Mouse (Mus musculus) liver, postnatal 0 days (tissue): Measurements from ENCODE around the gene Prss54. TPM values are rescaled to one million over a fixed set of nuclear protein-coding genes. Genes with fewer than 3 reads are reported as not detected.
A peak's percentile ranks its signal among the peaks of the same experiment; 100 is the strongest.

Experiments
- ATAC-seq: fragments of 200-750 bp; cut with Nextera tagmentation; 2 replicates; pipeline ENCODE4 v1.8.0; 2017; ENCODE audit warnings: mild to moderate bottlenecking, moderate library complexity
- DNase-seq: peaks from one replicate; pipeline ENCODE4 v3.0.0-alpha.2; 2016
- H3K27ac ChIP-seq: fragments of 300-500 bp; sonication (generic); 2 replicates; pipeline ENCODE4 v1.5.1; 2014; ENCODE audit warnings: antibody characterized with exemption, moderate library complexity, mild to moderate bottlenecking, low read depth
- H3K27me3 ChIP-seq: fragments of 300-500 bp; sonication (generic); 2 replicates; pipeline ENCODE4 v1.6.1; 2014; ENCODE audit warnings: low read length, control low read depth, mixed read lengths; ENCODE audit not compliant: insufficient read depth
- H3K36me3 ChIP-seq: fragments of 300-500 bp; sonication (generic); replicated peaks from 2 replicates; pipeline ENCODE4 v1.6.1; 2014; ENCODE audit warnings: mild to moderate bottlenecking, control low read depth, low read length, moderate library complexity, mixed read lengths; ENCODE audit not compliant: insufficient read depth
- H3K4me1 ChIP-seq: fragments of 300-500 bp; sonication (generic); 2 replicates; pipeline ENCODE4 v1.6.1; 2014; ENCODE audit warnings: antibody characterized with exemption, mild to moderate bottlenecking, control low read depth; ENCODE audit not compliant: insufficient read depth
- H3K4me2 ChIP-seq: fragments of 300-500 bp; sonication (generic); 2 replicates; pipeline ENCODE4 v1.6.1; 2014; ENCODE audit warnings: low read depth, mild to moderate bottlenecking, low read length, moderate library complexity, mixed read lengths
- H3K4me3 ChIP-seq: fragments of 300-500 bp; sonication (generic); 2 replicates; pipeline ENCODE4 v1.5.1; 2014; ENCODE audit warnings: low read depth, low read length
- H3K9ac ChIP-seq: fragments of 300-500 bp; sonication (generic); replicated peaks from 2 replicates; pipeline ENCODE4 v1.6.1; 2014; ENCODE audit warnings: mild to moderate bottlenecking, moderate library complexity
- H3K9me3 ChIP-seq: fragments of 300-500 bp; sonication (generic); 2 replicates; pipeline ENCODE4 v1.6.1; 2016; ENCODE audit warnings: mild to moderate bottlenecking, control low read depth, low read length, mixed read lengths
- CTCF ChIP-seq: sonication (generic); IDR thresholded peaks from 2 replicates; pipeline ENCODE4 v1.5.1; 2016; ENCODE audit warnings: antibody characterized with exemption, low read depth
- EP300 ChIP-seq: IDR thresholded peaks from 2 replicates; pipeline ENCODE4 v1.6.1; 2016; ENCODE audit warnings: antibody characterized with exemption, low read depth, mild to moderate bottlenecking
- WGBS: fragments of 180-500 bp; shearing (Covaris S2); extraction: QIAGEN DNeasy Blood & Tissue Kit; methylation state at CpG from one replicate; pipeline ENCODE4 v1.1.7; 2014; ENCODE audit not compliant: insufficient replicate concordance; 5-methylcytosine and 5-hydroxymethylcytosine counted together
- polyA plus RNA-seq: library from polyadenylated mRNA; unstranded; fragments of >200 nt; fragmentation: Nextera tagmentation; extraction: Ambion mirVana; gene quantifications from 2 replicates; pipeline ENCODE4 v1.2.1, GENCODE M21; 2015

The Prss54 gene
- not detected in 2 replicates for polyA plus RNA-seq

GRCm38 (mm10) chr8:95576240-95576639 is at the start of gene Prss54:
Gene Prss54 (minus strand): TSS chr8:95576340.
- 70% methylated on average over 10 of the region's 10 CpGs for WGBS
- DNase-seq: no peak

GRCm38 (mm10) chr8:95624833-95625232 is 48.7 kb upstream of the Prss54 start:
- Histone ChIP-seq H3K27ac (no peak overlapping the region), H3K27me3 (no peaks in the 10 kb centered on the region), H3K4me1 (no peaks in the 10 kb centered on the region), H3K4me2 (no peak overlapping the region), H3K9ac (no peak overlapping the region), H3K36me3 (no peaks in the 10 kb centered on the region), H3K9me3 (no peaks in the 10 kb centered on the region), H3K4me3 (no peak overlapping the region)
- WGBS: 80% methylated on average over 2 of the region's 2 CpGs
- no peak for TF ChIP-seq CTCF
- TF ChIP-seq EP300: no peak
- no peak for ATAC-seq
- no peak for DNase-seq

More at GRCm38 (mm10) chr8:95576240-95576639, at the start of gene Prss54:
- no peak for ATAC-seq
- Histone ChIP-seq H3K27ac (no peak within 1 kb of the TSS), H3K9ac (no peak within 1 kb of the TSS), H3K27me3 (no peaks in the 10 kb centered on the region), H3K9me3 (no peaks in the 10 kb centered on the region), H3K36me3 (no peaks in the 10 kb centered on the region), H3K4me1 (no peaks in the 10 kb centered on the region), H3K4me3 (no peak within 1 kb of the TSS), H3K4me2 (no peak within 1 kb of the TSS)
- TF ChIP-seq CTCF (no peak), EP300 (no peak)

- H3K36me3 ChIP-seq: no peaks in the 10 kb centered on the region
- TF ChIP-seq EP300: no peak
- TF ChIP-seq CTCF: no peak
- no peak overlapping the region for H3K27ac ChIP-seq
- H3K9ac ChIP-seq: no peak overlapping the region
- H3K4me1 ChIP-seq: no peaks in the 10 kb centered on the region
- DNase-seq (no peak), ATAC-seq (no peak)
- WGBS: 78% methylated on average over 2 of the region's 2 CpGs
- H3K27me3 ChIP-seq: no peaks in the 10 kb centered on the region
- H3K4me2 ChIP-seq: no peak overlapping the region
- H3K9me3 ChIP-seq: no peaks in the 10 kb centered on the region
- H3K4me3 ChIP-seq: no peak overlapping the region
These were observed 43.9 kb upstream of the Prss54 start for GRCm38 (mm10) chr8:95620046-95620445.

GRCm38 (mm10) chr8:95616383-95616782 is 40.2 kb upstream of the Prss54 start:
- Histone ChIP-seq H3K36me3 (no peaks in the 10 kb centered on the region), H3K27ac (no peak overlapping the region), H3K27me3 (no peaks in the 10 kb centered on the region; the same call in 1 of the 2 replicates), H3K4me1 (no peaks in the 10 kb centered on the region), H3K4me2 (no peak overlapping the region), H3K4me3 (no peak overlapping the region), H3K9ac (no peak overlapping the region), H3K9me3 (no peaks in the 10 kb centered on the region)
- DNase-seq (no peak), ATAC-seq (no peak)
- no peak for TF ChIP-seq EP300
- TF ChIP-seq CTCF: no peak
- WGBS: 82% methylated on average over 7 of the region's 7 CpGs

GRCm38 (mm10) chr8:95611769-95612168 is 35.6 kb upstream of the Prss54 start:
- Histone ChIP-seq H3K4me3 (no peak overlapping the region), H3K4me2 (no peak overlapping the region), H3K27me3 (peaks cover 6% of the 10 kb centered on the region; the same call in 1 of the 2 replicates), H3K36me3 (no peaks in the 10 kb centered on the region), H3K4me1 (no peaks in the 10 kb centered on the region), H3K9ac (no peak overlapping the region), H3K27ac (no peak overlapping the region), H3K9me3 (no peaks in the 10 kb centered on the region)
- 66% methylated on average over 5 of the region's 5 CpGs for WGBS
- DNase-seq (no peak), ATAC-seq (no peak)
- TF ChIP-seq CTCF (no peak), EP300 (no peak)

DNA sequence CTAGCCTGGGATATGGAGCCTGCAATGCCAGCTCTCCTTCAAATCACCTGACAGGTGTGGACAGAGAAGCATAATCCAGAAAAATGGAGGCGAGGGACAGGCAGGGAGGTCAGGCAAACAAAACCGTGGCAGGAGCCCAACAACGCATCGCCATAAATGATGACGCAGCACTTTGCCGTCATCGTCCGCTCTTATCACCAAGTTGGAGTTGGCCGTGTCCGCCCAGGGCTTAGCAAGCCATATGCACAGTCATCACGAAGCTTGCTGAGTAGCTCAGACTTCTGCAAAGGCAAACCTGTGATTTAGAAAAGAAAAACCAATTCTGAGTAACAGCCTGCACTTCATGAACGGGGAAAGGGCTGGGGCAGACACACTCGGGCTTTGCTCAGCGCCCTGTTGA is 34.6 kb upstream of the Prss54 start:
- no peak overlapping the region for H3K9ac ChIP-seq
- H3K4me1 ChIP-seq: no peaks in the 10 kb centered on the region
- ATAC-seq (peak; percentile 89), DNase-seq (peak; percentile 50)
- no peaks in the 10 kb centered on the region for H3K9me3 ChIP-seq
- TF ChIP-seq EP300 (no peak), CTCF (no peak)
- H3K36me3 ChIP-seq: no peaks in the 10 kb centered on the region
- 52% methylated on average over 14 of the region's 14 CpGs for whole genome bisulfite sequencing
- no peak overlapping the region for H3K4me2 ChIP-seq
- no peak overlapping the region for H3K4me3 ChIP-seq
- H3K27ac ChIP-seq: no peak overlapping the region
- H3K27me3 ChIP-seq: peaks cover 6% of the 10 kb centered on the region; the same call in 1 of the 2 replicates

GRCm38 (mm10) chr8:95609406-95609805 is 33.3 kb upstream of the Prss54 start:
- DNase-seq: no peak
- Histone ChIP-seq H3K9me3 (no peaks in the 10 kb centered on the region), H3K36me3 (no peaks in the 10 kb centered on the region), H3K9ac (no peak overlapping the region), H3K4me2 (no peak overlapping the region), H3K4me1 (no peaks in the 10 kb centered on the region), H3K4me3 (no peak overlapping the region), H3K27ac (no peak overlapping the region), H3K27me3 (peaks cover 6% of the 10 kb centered on the region; the same call in 1 of the 2 replicates)
- 75% methylated on average over 5 of the region's 5 CpGs for WGBS
- TF ChIP-seq EP300 (no peak), CTCF (no peak)
- ATAC-seq: no peak
